In the genomic region with DNA sequence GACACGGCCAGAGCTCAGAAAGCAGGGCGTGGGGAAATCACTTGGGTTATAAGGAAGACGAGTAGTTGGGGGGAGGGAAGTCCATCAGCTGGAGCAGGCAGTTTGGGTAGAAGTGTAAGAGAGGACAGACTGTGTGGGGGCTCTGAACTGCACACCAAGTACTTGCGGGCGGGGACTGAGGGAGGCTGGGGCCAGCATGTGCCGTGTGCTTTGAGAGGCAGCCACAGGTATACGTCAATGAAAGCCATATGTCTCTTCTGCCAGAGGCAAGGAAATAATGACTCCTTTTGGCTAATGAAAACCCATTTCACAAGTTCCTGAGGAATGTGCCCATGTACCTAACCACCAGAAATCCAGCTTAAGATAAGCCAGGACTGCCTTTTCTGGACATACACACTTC, we compare ENCODE assay signal across 31 mouse cellular contexts. TPM values are rescaled to one million over a fixed set of nuclear protein-coding genes. Genes with fewer than 3 reads are reported as not detected.
A peak's percentile ranks its signal among the peaks of the same experiment; 100 is the strongest.
DNase-seq lines count a peak whose midpoint lies in the region; ATAC-seq lines count a peak whose summit lies in the region.
"Had no signal": no experiment of that assay in that cellular context is flagged by ENCODE, and none has a peak within 500 bp of the region (broad histone marks: within the 10 kb centered on the region; RNA-seq: fewer than 3 reads in every experiment).

No protein-coding gene starts in this region.

- H3K4me1 ChIP-seq in limb, embryonic 12.5 days (replicated peaks): peaks cover 41% of the 10 kb centered on the region
- H3K4me1 ChIP-seq: intestine, embryonic 15.5 days had no signal

- peak; percentile 42 for DNase-seq in embryo, embryonic 11 days
- DNase-seq in embryo, embryonic 10 days (ENCODE audit: low spot score): no peak
- peak; percentile 36 to 41 for DNase-seq in layer of hippocampus, postnatal 36 days
- DNase-seq in layer of hippocampus, postnatal 14 days (ENCODE audit: low spot score in 2 of 2): no peak
- peak; percentile 49 for DNase-seq in brain, adult 2 months (ENCODE audit: low read depth, low spot score)
- DNase-seq in cerebellum, adult 9-10 months: no peak
- DNase-seq in cerebellum, adult 11 months: no peak
- DNase-seq: adrenal gland, adult 8-10 months; cerebellum, adult 2 months; cerebellum, postnatal 36 days; gastrocnemius, postnatal 10 days; kidney, adult 8-10 months; kidney, postnatal 10 days; liver, postnatal 0 days; lung, postnatal 10 days; right cerebral cortex, postnatal 25 days; thymus, postnatal 25 days had no signal

- no peaks in the 10 kb centered on the region for H3K27me3 ChIP-seq in limb, embryonic 12.5 days
- H3K27me3 ChIP-seq: embryonic facial prominence, embryonic 13.5 days; intestine, embryonic 15.5 days had no signal

- 9% methylated on average over 7 of the region's 7 CpGs for WGBS in limb, embryonic 12.5 days

- no peaks in the 10 kb centered on the region for H3K9me3 ChIP-seq in limb, embryonic 12.5 days
- H3K9me3 ChIP-seq: embryonic facial prominence, embryonic 13.5 days; forebrain, embryonic 13.5 days; hindbrain, embryonic 10.5 days; intestine, embryonic 15.5 days; midbrain, embryonic 12.5 days had no signal

- H3K27ac ChIP-seq in limb, embryonic 12.5 days: peak overlapping the region; percentile 79
- H3K27ac ChIP-seq: embryonic facial prominence, embryonic 13.5 days; forebrain, embryonic 13.5 days; hindbrain, embryonic 10.5 days; intestine, embryonic 15.5 days; midbrain, embryonic 12.5 days had no signal

- peak; percentile 54; the same call in 1 of the 2 replicates for ATAC-seq in limb, embryonic 12.5 days (ENCODE audit: insufficient number of reproducible peaks, insufficient read depth, low FRiP score, low TSS enrichment, low read depth)
- ATAC-seq: forebrain, embryonic 13.5 days; hindbrain, embryonic 16.5 days; intestine, embryonic 15.5 days; liver, postnatal 0 days had no signal

- no peak overlapping the region for H3K4me2 ChIP-seq in limb, embryonic 12.5 days
- H3K4me2 ChIP-seq: embryonic facial prominence, embryonic 13.5 days; forebrain, embryonic 13.5 days; heart, embryonic 11.5 days; intestine, embryonic 15.5 days; liver, embryonic 11.5 days; midbrain, embryonic 12.5 days had no signal

- H3K9ac ChIP-seq in limb, embryonic 12.5 days (replicated peaks): no peak overlapping the region
- H3K9ac ChIP-seq: embryonic facial prominence, embryonic 13.5 days; forebrain, embryonic 13.5 days; intestine, embryonic 15.5 days; liver, postnatal 0 days; midbrain, embryonic 12.5 days had no signal

- H3K4me3 ChIP-seq in limb, embryonic 12.5 days (replicated peaks): no peak overlapping the region
- H3K4me3 ChIP-seq: embryonic facial prominence, embryonic 13.5 days; erythroblast, embryonic 14.5 days; forebrain, embryonic 13.5 days; hindbrain, embryonic 10.5 days; intestine, embryonic 15.5 days; midbrain, embryonic 12.5 days had no signal

- no peaks in the 10 kb centered on the region for H3K36me3 ChIP-seq in limb, embryonic 12.5 days
- H3K36me3 ChIP-seq: embryonic facial prominence, embryonic 13.5 days; hindbrain, embryonic 10.5 days; intestine, embryonic 15.5 days; midbrain, embryonic 12.5 days had no signal

RNA-seq across cellular contexts. Expression of a gene that starts 53.6 kb away (rescaled TPM):
- not detected for total RNA-seq in layer of hippocampus, postnatal 36 days (2021)
- total RNA-seq in layer of hippocampus, postnatal 14 days (2021): not detected
- polyA plus RNA-seq in limb, embryonic 12.5 days (2016; fragmentation: Nextera tagmentation; extraction: Ambion mirVana): 2.1 and 2.2 TPM in 2 replicates
- total RNA-seq: adrenal gland, adult 8-10 months; ES-E14; gastrocnemius, postnatal 10 days; granulocyte monocyte progenitor cell, adult 5-6 weeks; layer of hippocampus, adult 18-20 months had no signal
- polyA plus RNA-seq: erythroblast, embryonic 14.5 days; forebrain, embryonic 13.5 days; liver, postnatal 0 days; neural tube, embryonic 11.5 days had no signal

Comparison
In these comparisons a context has a peak if more than half of its experiments do, and no peak if none do; other contexts are left out.
1. DNase-seq: peak in embryo, embryonic 11 days (single experiment), layer of hippocampus, postnatal 36 days (2 of 2) and brain, adult 2 months (single experiment); none in embryo, embryonic 10 days (single experiment), layer of hippocampus, postnatal 14 days (0 of 2), cerebellum, adult 9-10 months (single experiment) and cerebellum, adult 11 months (single experiment).